Mouse (Mus musculus) kidney, postnatal 4 days (tissue): ENCODE results near the gene Apmap.
"Not testable (repeated sequence)": the region's sequence is repeated elsewhere in the genome, so short reads cannot be mapped to it uniquely, and the experiment has no call there.

Experiments
- DNase-seq, 2 experiments: peaks; one replicate each; pipeline ENCODE4 v3.0.0; 2021; ENCODE audit warnings: mixed read lengths in 2 of 2

The Apmap gene

GRCm38 (mm10) chr2:150610097-150610496 lies 1.7 kb upstream of the Apmap start:
- no peak for DNase-seq

DNA sequence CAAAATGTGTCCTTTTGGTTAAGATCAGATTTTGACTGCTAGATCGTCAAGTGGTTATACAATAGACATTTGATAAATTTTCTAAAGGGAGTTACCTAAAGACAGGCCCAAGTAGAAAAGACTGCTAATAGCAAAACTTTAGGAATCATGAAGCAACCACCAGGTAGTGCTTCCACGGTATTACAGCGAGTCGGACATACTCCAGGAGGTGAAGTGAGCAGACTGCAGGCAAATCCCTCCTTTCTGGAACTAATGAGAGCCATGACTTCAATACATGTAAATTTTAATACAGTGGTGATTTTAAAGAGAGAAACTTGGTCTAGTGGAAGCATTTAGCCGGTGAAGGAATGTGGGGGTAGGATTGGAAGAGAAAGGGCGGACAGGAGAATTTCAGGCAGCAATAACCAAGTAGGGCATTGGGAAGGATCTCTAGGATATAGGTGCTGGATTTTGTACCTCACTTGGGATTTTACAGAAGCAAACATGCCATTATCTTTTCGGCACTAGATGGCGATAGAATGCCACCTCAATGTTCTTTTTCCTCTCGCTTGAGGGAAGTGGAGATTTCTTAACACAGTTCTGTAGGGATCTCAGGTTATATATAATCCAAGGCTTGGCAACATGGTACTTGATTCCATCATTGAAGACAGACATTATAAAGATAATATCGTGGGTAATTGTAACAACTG lies 649 bp upstream of the Apmap start:
- DNase-seq, result peak; percentile 47 to 60

DNA sequence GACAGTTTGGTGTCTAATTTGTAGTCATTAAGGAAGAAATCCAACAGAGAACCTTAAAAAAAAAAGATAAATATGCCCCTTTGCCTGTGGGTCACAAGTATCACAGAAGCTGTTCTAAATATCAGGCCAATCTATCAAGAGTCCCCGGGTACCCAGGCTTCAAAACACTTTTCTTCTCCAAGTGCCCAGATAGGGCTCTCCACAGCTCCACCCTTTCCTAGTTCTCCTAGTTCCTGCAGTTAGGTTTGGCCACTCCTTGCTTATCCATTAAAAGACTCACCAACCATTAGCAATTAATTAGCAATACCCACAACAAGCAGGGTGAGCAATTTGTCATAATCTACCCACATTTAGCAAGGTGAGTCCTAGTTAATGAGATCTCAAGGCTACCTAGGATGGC lies 1.3 kb downstream of the Apmap start:
- no peak for DNase-seq

DNA sequence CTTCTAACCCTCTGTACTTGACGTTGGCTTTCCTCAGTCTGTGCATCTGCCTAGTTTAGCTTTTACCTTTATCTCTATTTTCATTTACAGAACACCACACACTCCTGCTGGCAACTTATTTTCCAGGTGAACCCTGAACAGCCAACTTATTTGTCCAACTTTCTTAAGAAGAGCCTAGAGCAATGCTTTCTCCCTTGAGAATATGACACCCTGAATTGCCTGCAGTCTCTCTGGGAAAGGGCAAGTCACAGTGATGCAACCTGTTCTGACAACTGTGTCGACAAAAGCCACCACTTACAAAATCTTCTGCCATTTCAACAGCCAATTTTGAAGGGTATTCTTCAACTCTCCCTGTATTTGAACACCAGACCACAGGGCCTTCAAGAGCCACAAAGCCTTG lies 3.6 kb downstream of the Apmap start:
- no peak for DNase-seq

GRCm38 (mm10) chr2:150602166-150602565 lies 6.2 kb downstream of the Apmap start:
- no peak for DNase-seq

- DNase-seq, result no peak
These were observed 8.1 kb downstream of the Apmap start for GRCm38 (mm10) chr2:150600263-150600662.

DNA sequence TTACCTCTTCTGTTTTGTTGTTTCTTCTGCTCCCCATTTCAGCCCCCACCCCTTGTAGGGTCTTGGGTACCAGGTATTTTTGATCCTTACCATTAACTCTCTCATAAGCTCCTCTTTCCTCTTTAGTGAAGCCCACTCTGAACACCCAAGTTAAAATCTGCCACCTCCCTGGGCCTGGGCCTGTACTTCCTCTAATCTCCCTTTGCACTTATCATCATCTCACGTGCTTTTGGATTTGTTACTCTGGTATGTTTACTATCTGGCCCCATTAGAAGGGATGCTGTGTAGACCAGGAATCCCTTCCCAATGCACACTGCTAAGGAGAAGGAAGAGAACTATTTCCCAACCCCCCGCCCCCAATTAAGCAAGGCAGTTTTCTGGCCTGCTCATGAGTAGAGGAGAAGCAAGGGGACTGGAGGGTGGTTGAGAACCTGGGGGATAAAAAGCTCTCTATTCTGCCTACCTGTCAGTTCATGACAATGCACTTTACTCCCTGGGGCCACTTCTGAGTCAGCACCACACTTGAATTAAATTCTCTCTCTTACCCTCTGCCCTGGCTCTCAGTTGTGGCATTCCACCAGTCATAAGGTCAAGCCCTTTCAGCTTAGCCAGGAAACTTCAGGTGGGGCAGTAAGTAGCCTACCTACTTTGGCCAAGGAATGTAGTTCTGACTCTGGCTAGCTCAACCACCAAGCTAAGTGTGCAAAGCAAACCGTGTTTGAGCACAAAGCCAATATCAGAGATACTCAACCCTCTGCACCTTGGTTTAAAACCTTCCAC lies 12.8 kb downstream of the Apmap start:
- DNase-seq, result no peak

DNA sequence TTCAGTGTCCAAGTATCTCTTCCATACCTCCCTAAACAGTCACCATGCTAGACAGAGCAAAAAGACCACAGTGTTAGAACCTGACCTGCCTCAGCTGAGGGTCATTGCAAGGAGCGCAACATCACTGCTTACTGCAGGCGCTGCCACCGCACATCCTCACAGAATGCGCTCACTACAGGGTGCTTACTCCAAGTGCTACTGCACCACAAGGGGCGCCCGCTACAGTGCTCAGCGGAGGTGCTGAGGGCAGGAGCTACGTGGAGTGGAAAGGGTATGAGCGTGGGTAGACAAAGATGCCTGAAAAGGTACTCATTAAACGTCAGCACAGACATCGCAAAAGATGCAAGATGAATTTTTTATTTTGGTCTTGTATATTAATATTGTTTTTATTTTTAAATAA lies 19.3 kb downstream of the Apmap start:
- no peak for DNase-seq

DNA sequence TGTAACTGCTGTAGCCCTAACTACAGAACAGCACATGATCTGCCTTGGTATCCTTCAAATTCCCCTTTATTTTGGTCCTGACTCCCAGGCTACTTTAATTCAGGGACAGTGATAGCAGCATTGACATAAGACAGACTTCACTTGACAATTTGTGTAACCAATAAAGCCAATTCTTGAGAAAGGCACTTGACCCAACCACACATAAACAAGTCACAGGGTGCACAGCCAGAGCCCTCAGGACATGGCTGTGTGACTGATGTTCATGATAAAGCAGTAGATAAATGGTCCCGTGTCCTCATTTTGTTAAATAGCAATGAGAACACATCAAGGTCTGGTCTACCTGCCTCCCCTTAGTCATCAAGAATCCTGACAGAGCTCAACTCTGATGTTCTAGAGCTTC lies 28.7 kb downstream of the Apmap start:
- DNase-seq, result no peak

DNA sequence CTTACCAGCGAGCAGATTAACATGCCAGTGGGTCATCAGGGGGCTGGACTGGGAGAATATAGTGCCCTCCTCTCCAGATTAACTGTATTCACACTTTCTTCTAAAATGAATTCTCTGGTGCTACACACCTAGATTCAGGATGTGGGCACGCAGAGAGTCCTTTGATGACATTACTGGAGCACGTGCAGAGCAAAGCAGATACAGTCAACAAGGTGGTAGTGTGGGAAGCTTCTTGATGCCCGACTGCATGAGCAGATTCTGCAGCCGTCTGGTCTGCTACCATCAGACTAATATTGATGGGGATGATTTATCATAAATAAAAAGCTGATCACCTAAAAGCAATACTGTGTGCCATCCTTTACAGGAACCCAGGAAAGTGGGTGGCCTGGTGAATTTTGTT lies 29.8 kb downstream of the Apmap start:
- DNase-seq, result no peak

DNA sequence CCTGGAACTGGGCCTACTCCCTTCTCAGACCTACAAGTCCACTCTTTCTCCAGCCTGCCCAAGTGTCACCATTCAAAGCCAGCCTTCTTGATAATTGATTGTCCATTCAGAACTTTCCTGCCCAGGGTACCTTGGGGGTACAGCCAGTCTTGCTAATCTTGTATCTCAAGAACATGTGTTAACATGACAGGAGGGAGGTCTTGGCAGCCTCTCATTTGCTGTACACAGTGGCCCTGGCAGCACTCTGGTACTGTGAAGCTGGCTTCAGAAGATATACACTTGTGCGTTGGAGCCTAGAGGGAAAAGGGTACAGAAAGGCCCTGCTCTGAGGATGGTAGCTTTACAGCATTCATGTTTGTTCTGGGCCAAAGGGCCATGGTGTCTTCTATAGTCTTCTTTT lies 32.1 kb downstream of the Apmap start:
- DNase-seq, result no peak

GRCm38 (mm10) chr2:150572463-150572862 lies 35.9 kb downstream of the Apmap start:
- no peak for DNase-seq

DNA sequence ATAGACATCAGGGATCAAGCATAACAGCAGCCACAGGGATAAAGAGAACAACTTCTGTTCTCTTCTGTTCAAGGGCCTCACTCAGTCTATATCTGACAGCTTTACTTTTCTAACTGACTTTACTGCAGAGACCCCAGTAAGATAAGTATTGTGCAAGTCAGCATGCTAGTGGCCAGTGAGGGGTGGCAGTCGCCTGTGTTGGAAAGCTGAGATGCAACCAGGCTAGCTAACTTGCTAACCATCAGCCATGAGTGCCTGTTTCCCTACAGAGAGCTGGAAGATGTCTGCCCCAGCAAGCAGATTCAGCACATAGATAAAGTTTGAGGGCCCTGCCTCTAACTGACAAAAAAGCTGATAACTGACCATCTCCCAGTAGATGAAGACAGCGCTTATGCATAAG lies 37.6 kb downstream of the Apmap start:
- no peak for DNase-seq

DNA sequence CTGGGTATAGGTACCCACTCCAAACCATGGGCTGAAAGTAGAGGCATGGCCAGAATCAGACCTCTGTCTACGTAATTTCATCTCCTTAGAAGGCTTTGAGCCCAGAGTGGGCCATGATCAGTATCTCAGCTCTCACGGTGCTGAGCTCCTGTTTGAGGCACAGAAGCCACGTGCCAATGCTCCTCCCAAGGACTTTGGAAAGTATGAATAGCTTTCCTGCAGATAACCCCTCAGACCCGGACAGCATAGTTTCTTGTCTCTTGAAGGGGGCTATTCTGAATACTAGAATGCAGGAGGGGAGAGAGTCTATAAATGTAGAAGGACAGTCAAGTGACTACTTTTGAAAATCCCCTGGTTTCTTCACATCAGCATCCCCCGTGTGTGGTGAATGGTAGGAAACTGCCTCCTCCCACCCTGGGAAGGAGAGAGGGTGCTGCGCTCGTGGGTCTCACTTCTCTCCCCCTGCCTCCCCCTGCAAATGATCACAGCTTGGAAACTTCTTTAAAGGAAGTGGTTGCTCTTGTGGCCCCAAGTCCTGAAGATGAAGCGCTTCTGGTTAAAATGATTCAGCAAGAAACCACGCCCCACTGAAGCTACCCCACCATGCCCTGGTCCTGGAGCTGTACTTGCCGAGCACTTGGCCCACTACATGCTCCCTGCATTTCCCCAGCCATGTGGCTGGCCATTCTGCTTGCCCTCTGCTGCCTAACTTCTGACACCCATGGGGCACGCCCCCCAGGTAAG lies 38.3 kb downstream of the Apmap start, which contains the start of gene Cst7:
Gene Cst7 (plus strand): TSS at position 569 of the 744 bp plus-strand sequence.
- DNase-seq, result no peak

DNA sequence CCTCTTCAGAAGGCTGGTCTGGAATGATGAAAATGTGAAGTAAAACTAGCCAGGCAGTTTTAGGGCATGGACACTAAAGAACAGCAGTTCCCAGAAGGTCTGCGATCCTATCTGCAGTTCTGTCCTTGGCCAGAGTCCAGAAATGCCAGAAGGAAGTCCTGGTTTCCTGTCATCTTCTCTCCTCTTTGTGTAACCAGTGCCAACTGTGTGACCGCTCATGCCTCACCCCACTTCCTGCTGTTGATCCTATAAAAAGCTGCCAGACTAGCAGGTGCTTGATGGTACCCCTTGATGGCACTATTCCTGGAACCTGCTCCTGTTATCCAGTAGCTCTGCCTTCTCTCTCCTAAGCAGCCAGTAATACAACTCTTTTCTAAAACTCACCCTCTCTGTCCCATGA lies 41.3 kb downstream of the Apmap start:
- no peak for DNase-seq

GRCm38 (mm10) chr2:150558568-150558967 lies 49.8 kb downstream of the Apmap start:
- peak; percentile 6 to 12 for DNase-seq

GRCm38 (mm10) chr2:150549576-150549975 lies 58.8 kb downstream of the Apmap start:
- DNase-seq, result not testable (repeated sequence)
